21 mouse cellular contexts compared by ENCODE assay signal in the genomic region with DNA sequence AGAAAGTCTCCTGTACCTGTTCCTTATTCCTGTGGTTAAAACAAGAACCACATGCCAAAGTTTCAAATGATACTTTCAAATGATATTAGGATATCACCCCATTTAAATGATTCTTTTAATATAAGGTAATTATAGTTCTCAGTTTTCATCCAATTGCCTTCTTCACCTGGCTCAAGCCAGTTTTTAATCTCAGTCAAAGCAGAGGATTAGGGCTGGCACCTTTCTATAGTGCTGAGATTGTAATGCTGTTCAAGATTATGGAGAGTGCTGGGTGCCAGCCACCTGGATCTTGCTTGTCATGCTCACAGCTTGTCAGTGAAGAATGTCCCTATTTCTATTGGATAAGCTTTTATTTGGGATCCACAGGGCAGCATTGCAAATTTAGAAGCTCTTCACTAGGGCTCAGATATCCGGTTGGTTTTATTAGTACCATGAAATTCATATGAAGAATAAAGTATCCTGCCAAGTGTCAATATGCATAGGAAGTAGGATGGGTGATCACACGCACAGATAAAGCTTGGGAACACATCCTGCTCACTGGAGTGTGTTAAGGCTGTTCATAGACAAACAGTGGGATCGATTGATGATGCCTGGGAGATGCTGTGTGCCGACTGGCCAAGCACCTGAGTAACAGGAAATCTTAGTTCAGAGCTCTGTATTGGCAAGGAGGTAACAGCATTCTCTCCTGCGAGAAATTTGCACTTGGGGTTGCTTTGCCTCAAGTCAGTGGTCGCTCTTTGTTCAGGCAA. TPM values are rescaled to one million over a fixed set of nuclear protein-coding genes. Genes with fewer than 3 reads are reported as not detected.
DNase-seq lines count a peak whose midpoint lies in the region; ATAC-seq and TF ChIP-seq lines count a peak whose summit lies in the region.
"Had no signal": no experiment of that assay in that cellular context is flagged by ENCODE, and none has a peak within 500 bp of the region (broad histone marks: within the 10 kb centered on the region; RNA-seq: fewer than 3 reads in every experiment).

No protein-coding gene starts in this region.

- no peak overlapping the region for H3ac ChIP-seq in myocyte (ENCODE audit: control insufficient read depth, insufficient read length)

- dilution Hi-C loops in CH12.LX (cut with MboI; ENCODE audit: extremely low pct_ligation_motif_present, extremely low pct_unique_long_range_greater_than_20kb, low sequenced_read_pairs), result no loop called here

- H3K9me3 ChIP-seq in CH12.LX (replicated peaks; ENCODE audit: low read length) (no peaks in the 10 kb centered on the region), MEL (replicated peaks; ENCODE audit: insufficient read depth, low read length) (no peaks in the 10 kb centered on the region)
- H3K9me3 ChIP-seq in midbrain, embryonic 16.5 days (replicated peaks; ENCODE audit: control insufficient read depth, low read length, poor library complexity, severe bottlenecking), result no peaks in the 10 kb centered on the region; the same call in 1 of the 2 replicates
- H3K9me3 ChIP-seq in neural tube, embryonic 15.5 days (replicated peaks), result no peaks in the 10 kb centered on the region
- H3K9me3 ChIP-seq: embryonic facial prominence, embryonic 10.5 days; embryonic facial prominence, embryonic 12.5 days; forebrain, embryonic 13.5 days; forebrain, embryonic 15.5 days had no signal

- TF ChIP-seq EP300 in CH12.LX (IDR thresholded peaks at IDR 0.05; ENCODE audit: low read length) (no peak), MEL (IDR thresholded peaks at IDR 0.05; ENCODE audit: low read depth in 1 of 2, low read length in 2 of 2) (no peak)

- WGBS in midbrain, embryonic 16.5 days, result 48% methylated on average over 6 of the region's 6 CpGs
- 47% methylated on average over 6 of the region's 6 CpGs for WGBS in neural tube, embryonic 15.5 days

- peaks cover 10% of the 10 kb centered on the region for H3K79me2 ChIP-seq in CH12.LX (replicated peaks; ENCODE audit: control insufficient read depth, extremely low read depth, insufficient read depth, poor library complexity, severe bottlenecking)
- peaks cover 15% of the 10 kb centered on the region for H3K79me2 ChIP-seq in MEL (ENCODE audit: control insufficient read depth, insufficient read depth, low read length, poor library complexity)
- peaks cover 5% of the 10 kb centered on the region for H3K79me2 ChIP-seq in myocyte (ENCODE audit: control insufficient read depth, insufficient read depth)

- peaks cover 0 to 12% of the 10 kb centered on the region in 2 experiments; a peak in 1 of 4 replicates for H3K4me1 ChIP-seq in CH12.LX (ENCODE audit: control insufficient read depth in 1 of 2, insufficient read depth in 2 of 2)
- H3K4me1 ChIP-seq in MEL (ENCODE audit: control insufficient read depth in 1 of 2, insufficient read depth in 2 of 2, low read length in 2 of 2), result peaks cover 3 to 9% of the 10 kb centered on the region in 2 experiments; a peak in 3 of 4 replicates
- H3K4me1 ChIP-seq in midbrain, embryonic 16.5 days (ENCODE audit: control insufficient read depth, insufficient read depth, low read length), result no peaks in the 10 kb centered on the region
- peaks cover 3% of the 10 kb centered on the region; the same call in 1 of the 2 replicates for H3K4me1 ChIP-seq in neural tube, embryonic 15.5 days
- H3K4me1 ChIP-seq: embryonic facial prominence, embryonic 12.5 days had no signal

- TF ChIP-seq POLR2A in CH12.LX (IDR thresholded peaks at IDR 0.05; ENCODE audit: low read depth, low read length) (no peak), MEL (IDR thresholded peaks at IDR 0.05; ENCODE audit: control insufficient read depth in 1 of 2, insufficient read depth in 1 of 2, low read depth in 1 of 2, low read length in 2 of 2, poor library complexity in 1 of 2) (peak in 1 of 2 experiments; percentile 55; a peak in 2 of 4 replicates), myocyte (IDR thresholded peaks at IDR 0.05; ENCODE audit: insufficient read length, low read depth) (no peak)

- H3K9ac ChIP-seq in CH12.LX (ENCODE audit: insufficient read depth, low read depth) (no peak overlapping the region), MEL (ENCODE audit: control insufficient read depth, low read depth, low read length, poor library complexity, severe bottlenecking) (no peak overlapping the region)
- no peak overlapping the region for H3K9ac ChIP-seq in midbrain, embryonic 16.5 days (ENCODE audit: low read depth, low read length)
- no peak overlapping the region for H3K9ac ChIP-seq in neural tube, embryonic 15.5 days (replicated peaks)
- H3K9ac ChIP-seq: embryonic facial prominence, embryonic 12.5 days; forebrain, embryonic 13.5 days; forebrain, embryonic 15.5 days; forebrain, postnatal 0 days had no signal

- in situ Hi-C loops in CH12.LX (cut with MboI; ENCODE audit: low pct_ligation_motif_present, low pct_unique_long_range_greater_than_20kb, low sequenced_read_pairs), result loop anchor here (5.0 to 10.0 kb wide), 2 partner anchors 37 to 55 kb away; partner anchors contain the start of gene Slc25a43

- no peak for TF ChIP-seq RAD21 in CH12.LX (IDR thresholded peaks at IDR 0.05; ENCODE audit: low read depth, low read length)
- TF ChIP-seq RAD21 in MEL (IDR thresholded peaks at IDR 0.05; ENCODE audit: low read depth, low read length), result no peak

- no peak overlapping the region for H3K4me2 ChIP-seq in CH12.LX (ENCODE audit: insufficient read depth, low read depth, poor library complexity, severe bottlenecking)
- H3K4me2 ChIP-seq in myocyte (ENCODE audit: low read depth), result no peak overlapping the region
- H3K4me2 ChIP-seq in midbrain, embryonic 16.5 days (ENCODE audit: low read length), result no peak overlapping the region
- no peak overlapping the region for H3K4me2 ChIP-seq in neural tube, embryonic 15.5 days
- H3K4me2 ChIP-seq: embryonic facial prominence, embryonic 12.5 days; forebrain, embryonic 13.5 days; forebrain, embryonic 15.5 days had no signal

- H3K27me3 ChIP-seq in CH12.LX (replicated peaks) (no peaks in the 10 kb centered on the region), MEL (ENCODE audit: control insufficient read depth in 1 of 2, insufficient read depth in 2 of 2, low read length in 2 of 2) (no peaks in the 10 kb centered on the region), myocyte (ENCODE audit: control insufficient read depth, insufficient read depth, insufficient read length) (no peaks in the 10 kb centered on the region)
- H3K27me3 ChIP-seq in midbrain, embryonic 16.5 days (ENCODE audit: control insufficient read depth, insufficient read depth, low read depth, low read length), result no peaks in the 10 kb centered on the region
- no peaks in the 10 kb centered on the region for H3K27me3 ChIP-seq in neural tube, embryonic 15.5 days (replicated peaks)
- H3K27me3 ChIP-seq: embryonic facial prominence, embryonic 12.5 days; forebrain, embryonic 13.5 days; forebrain, embryonic 15.5 days had no signal

- H3K36me3 ChIP-seq in CH12.LX (replicated peaks in 1 of 2; ENCODE audit: control insufficient read depth in 1 of 2, insufficient read depth in 1 of 2, low read length in 1 of 2) (peaks cover 15 to 18% of the 10 kb centered on the region in 2 experiments), MEL (ENCODE audit: control insufficient read depth in 1 of 2, insufficient read depth in 2 of 2, low read length in 2 of 2) (peaks cover 1 to 16% of the 10 kb centered on the region in 2 experiments; a peak in 3 of 4 replicates), myocyte (ENCODE audit: control insufficient read depth, insufficient read depth) (peaks cover 10% of the 10 kb centered on the region)
- H3K36me3 ChIP-seq in midbrain, embryonic 16.5 days (ENCODE audit: control insufficient read depth, insufficient read depth, low read length), result peaks cover 5% of the 10 kb centered on the region; the same call in 1 of the 2 replicates
- H3K36me3 ChIP-seq in neural tube, embryonic 15.5 days, result no peaks in the 10 kb centered on the region

- H3K4me3 ChIP-seq in CH12.LX (replicated peaks in 1 of 3; ENCODE audit: low read depth in 2 of 3, low read length in 2 of 3, poor library complexity in 1 of 3), result no peak overlapping the region
- no peak overlapping the region for H3K4me3 ChIP-seq in MEL (ENCODE audit: control insufficient read depth in 1 of 2, insufficient read depth in 1 of 2, low read depth in 2 of 2, low read length in 2 of 2)
- no peak overlapping the region for H3K4me3 ChIP-seq in myocyte
- no peak overlapping the region for H3K4me3 ChIP-seq in midbrain, embryonic 16.5 days (ENCODE audit: low read depth, low read length)
- no peak overlapping the region for H3K4me3 ChIP-seq in neural tube, embryonic 15.5 days (replicated peaks)
- H3K4me3 ChIP-seq: embryonic facial prominence, embryonic 10.5 days; embryonic facial prominence, embryonic 12.5 days; forebrain, embryonic 13.5 days; forebrain, embryonic 15.5 days had no signal

- H3K27ac ChIP-seq in CH12.LX (ENCODE audit: insufficient read depth, low read depth) (no peak overlapping the region), MEL (ENCODE audit: control insufficient read depth, low read depth, low read length) (no peak overlapping the region)
- H3K27ac ChIP-seq in midbrain, embryonic 16.5 days (ENCODE audit: low read length), result no peak overlapping the region
- no peak overlapping the region for H3K27ac ChIP-seq in neural tube, embryonic 15.5 days (replicated peaks)
- H3K27ac ChIP-seq: embryonic facial prominence, embryonic 10.5 days; embryonic facial prominence, embryonic 12.5 days; forebrain, embryonic 13.5 days; forebrain, embryonic 15.5 days had no signal

- no peak for ATAC-seq in midbrain, embryonic 16.5 days
- ATAC-seq in neural tube, embryonic 15.5 days (ENCODE audit: low FRiP score), result no peak
- ATAC-seq: forebrain, embryonic 13.5 days; forebrain, embryonic 15.5 days; forebrain, postnatal 0 days; Patski had no signal

- peak; percentile 20 for DNase-seq in 416B (ENCODE audit: low read depth)
- DNase-seq in CH12.LX (ENCODE audit: extremely low read depth), result peak; percentile 14
- peak; percentile 31 for DNase-seq in MEL (ENCODE audit: low read depth, low spot score)
- DNase-seq in B cell, adult 2 months, result no peak
- DNase-seq: adrenal gland, adult 2 months; adrenal gland, postnatal 10 days; adrenal gland, postnatal 25 days; cerebellum, adult 11-12 months; cerebellum, adult 2 months; cerebellum, adult 9-10 months; cerebellum, postnatal 10 days; cerebellum, postnatal 25 days; forebrain, postnatal 0 days had no signal

- TF ChIP-seq CTCF in CH12.LX (conservative IDR thresholded peaks at IDR 0.05 in 1 of 2, IDR thresholded peaks at IDR 0.05 in 1 of 2; ENCODE audit: low read depth in 2 of 2, low read length in 2 of 2), result no peak
- TF ChIP-seq CTCF in MEL (IDR thresholded peaks at IDR 0.05 in 2 of 3, conservative IDR thresholded peaks at IDR 0.05 in 1 of 3; ENCODE audit: control insufficient read depth in 1 of 3, insufficient read depth in 1 of 3, low read depth in 2 of 3, low read length in 3 of 3, poor library complexity in 1 of 3, severe bottlenecking in 1 of 3), result no peak

RNA-seq across cellular contexts. Expression of gene Slc25a5, which starts 3.9 kb away (rescaled TPM):
- total RNA-seq in CH12.LX (2012; rRNA removed), result 591 and 695 TPM in 2 replicates
- total RNA-seq in CH12.LX (2014; rRNA removed), result 1,083 and 1,177 TPM in 2 replicates
- 878 and 881 TPM in 2 replicates for polyA plus RNA-seq in CH12.LX (2012; ENCODE audit: insufficient read length, low read depth)
- total RNA-seq in MEL (2012; rRNA removed), result 704 and 776 TPM in 2 replicates
- 1,000 to 10,000 TPM in 1 of 2 experiments, 100 to 1,000 TPM in 1; 263 to 1,006 TPM for polyA plus RNA-seq in MEL (2012; ENCODE audit: insufficient read depth in 1 of 2, insufficient read length in 2 of 2, low read depth in 1 of 2, low replicate concordance in 2 of 2, missing spikeins in 1 of 2)
- 684 TPM for polyA plus RNA-seq in myocyte (2012; fragmentation: generic; extraction: Trizol)
- 408 and 436 TPM in 2 replicates for polyA plus RNA-seq in midbrain, embryonic 16.5 days (2015; fragmentation: Nextera tagmentation; extraction: Ambion mirVana)
- 530 and 612 TPM in 2 replicates for polyA plus RNA-seq in neural tube, embryonic 15.5 days (2015; fragmentation: Nextera tagmentation; extraction: Ambion mirVana)

RNA-seq across cellular contexts. Expression of gene Slc25a43, which starts 55.8 kb away (rescaled TPM):
- total RNA-seq in CH12.LX (2012; rRNA removed) (1.2 and 1.7 TPM in 2 replicates), CH12.LX (2014; rRNA removed) (1.5 and 2.2 TPM in 2 replicates), MEL (2012; rRNA removed) (1.4 and 2.7 TPM in 2 replicates)
- polyA plus RNA-seq in CH12.LX (2012; ENCODE audit: insufficient read length, low read depth) (1.4 and 1.7 TPM in 2 replicates), MEL (2012; ENCODE audit: insufficient read depth in 1 of 2, insufficient read length in 2 of 2, low read depth in 1 of 2, low replicate concordance in 2 of 2, missing spikeins in 1 of 2) (1 to 10 TPM in 1 of 2 experiments, not detected in 1; 8.3 TPM), myocyte (2012; fragmentation: generic; extraction: Trizol) (1.1 TPM)
- 0.93 and 0.94 TPM in 2 replicates for polyA plus RNA-seq in midbrain, embryonic 16.5 days (2015; fragmentation: Nextera tagmentation; extraction: Ambion mirVana)
- polyA plus RNA-seq in neural tube, embryonic 15.5 days (2015; fragmentation: Nextera tagmentation; extraction: Ambion mirVana), result 1.5 and 2.2 TPM in 2 replicates

Comparison
In these comparisons a context has a peak if more than half of its experiments do, and no peak if none do; other contexts are left out.
1. DNase-seq: peak in 416B (single experiment), CH12.LX (single experiment) and MEL (single experiment); none in B cell, adult 2 months (0 of 2).